Mouse (Mus musculus): Measurements from ENCODE around the gene Olfr1188. TPM values are rescaled to one million over a fixed set of nuclear protein-coding genes. Genes with fewer than 3 reads are reported as not detected.

Olfr1188 gene
- total and polyA plus RNA-seq, 3 experiments: not detected

Other genes with a start within 250 kb of the Olfr1188 start
- gene Olfr1174-ps, start 241.8 kb upstream of the Olfr1188 start, total RNA-seq (2012; rRNA removed): not detected in 2 replicates
- gene Olfr1174-ps, start 241.8 kb upstream of the Olfr1188 start, polyA plus RNA-seq (2012; ENCODE audit: insufficient read depth in 1 of 2, insufficient read length in 2 of 2, low read depth in 1 of 2, low replicate concordance in 2 of 2, missing spikeins in 1 of 2): not detected
- gene Olfr1175-ps, start 229.7 kb upstream of the Olfr1188 start, total RNA-seq (2012; rRNA removed): not detected in 2 replicates
- gene Olfr1175-ps, start 229.7 kb upstream of the Olfr1188 start, polyA plus RNA-seq (2012; ENCODE audit: insufficient read depth in 1 of 2, insufficient read length in 2 of 2, low read depth in 1 of 2, low replicate concordance in 2 of 2, missing spikeins in 1 of 2): under 1 TPM in 1 of 2 experiments, not detected in 1; 0.01 TPM
- not detected in 2 replicates for gene Olfr1176, start 220.2 kb upstream of the Olfr1188 start, total RNA-seq (2012; rRNA removed)
- not detected for gene Olfr1176, start 220.2 kb upstream of the Olfr1188 start, polyA plus RNA-seq (2012; ENCODE audit: insufficient read depth in 1 of 2, insufficient read length in 2 of 2, low read depth in 1 of 2, low replicate concordance in 2 of 2, missing spikeins in 1 of 2)
- gene Olfr1177-ps, start 210.4 kb upstream of the Olfr1188 start, total RNA-seq (2012; rRNA removed): not detected in 2 replicates
- not detected for gene Olfr1177-ps, start 210.4 kb upstream of the Olfr1188 start, polyA plus RNA-seq (2012; ENCODE audit: insufficient read depth in 1 of 2, insufficient read length in 2 of 2, low read depth in 1 of 2, low replicate concordance in 2 of 2, missing spikeins in 1 of 2)
- not detected in 2 replicates for gene Olfr1178, start 169.9 kb upstream of the Olfr1188 start, total RNA-seq (2012; rRNA removed)
- not detected for gene Olfr1178, start 169.9 kb upstream of the Olfr1188 start, polyA plus RNA-seq (2012; ENCODE audit: insufficient read depth in 1 of 2, insufficient read length in 2 of 2, low read depth in 1 of 2, low replicate concordance in 2 of 2, missing spikeins in 1 of 2)
- gene Olfr1179, start 150.5 kb upstream of the Olfr1188 start, total RNA-seq (2012; rRNA removed): not detected in 2 replicates
- gene Olfr1179, start 150.5 kb upstream of the Olfr1188 start, polyA plus RNA-seq (2012; ENCODE audit: insufficient read depth in 1 of 2, insufficient read length in 2 of 2, low read depth in 1 of 2, low replicate concordance in 2 of 2, missing spikeins in 1 of 2): not detected
- gene Olfr1180, start 137.8 kb upstream of the Olfr1188 start, total RNA-seq (2012; rRNA removed): not detected in 2 replicates
- gene Olfr1180, start 137.8 kb upstream of the Olfr1188 start, polyA plus RNA-seq (2012; ENCODE audit: insufficient read depth in 1 of 2, insufficient read length in 2 of 2, low read depth in 1 of 2, low replicate concordance in 2 of 2, missing spikeins in 1 of 2): not detected
- not detected in 2 replicates for gene Olfr1181, start 130.8 kb upstream of the Olfr1188 start, total RNA-seq (2012; rRNA removed)
- not detected for gene Olfr1181, start 130.8 kb upstream of the Olfr1188 start, polyA plus RNA-seq (2012; ENCODE audit: insufficient read depth in 1 of 2, insufficient read length in 2 of 2, low read depth in 1 of 2, low replicate concordance in 2 of 2, missing spikeins in 1 of 2)
- not detected in 2 replicates for gene Gm13757, start 107.8 kb upstream of the Olfr1188 start, total RNA-seq (2012; rRNA removed)
- gene Gm13757, start 107.8 kb upstream of the Olfr1188 start, polyA plus RNA-seq (2012; ENCODE audit: insufficient read depth in 1 of 2, insufficient read length in 2 of 2, low read depth in 1 of 2, low replicate concordance in 2 of 2, missing spikeins in 1 of 2): not detected
- not detected in 2 replicates for gene Olfr1183, start 102.1 kb upstream of the Olfr1188 start, total RNA-seq (2012; rRNA removed)
- gene Olfr1183, start 102.1 kb upstream of the Olfr1188 start, polyA plus RNA-seq (2012; ENCODE audit: insufficient read depth in 1 of 2, insufficient read length in 2 of 2, low read depth in 1 of 2, low replicate concordance in 2 of 2, missing spikeins in 1 of 2): under 1 TPM in 1 of 2 experiments, not detected in 1; 0.01 TPM
- gene Olfr1184, start 73.3 kb upstream of the Olfr1188 start, total RNA-seq (2012; rRNA removed): not detected in 2 replicates
- not detected for gene Olfr1184, start 73.3 kb upstream of the Olfr1188 start, polyA plus RNA-seq (2012; ENCODE audit: insufficient read depth in 1 of 2, insufficient read length in 2 of 2, low read depth in 1 of 2, low replicate concordance in 2 of 2, missing spikeins in 1 of 2)
- not detected in 2 replicates for gene Olfr1185-ps1, start 63.6 kb upstream of the Olfr1188 start, total RNA-seq (2012; rRNA removed)
- not detected for gene Olfr1185-ps1, start 63.6 kb upstream of the Olfr1188 start, polyA plus RNA-seq (2012; ENCODE audit: insufficient read depth in 1 of 2, insufficient read length in 2 of 2, low read depth in 1 of 2, low replicate concordance in 2 of 2, missing spikeins in 1 of 2)
- gene Olfr1186, start 38.4 kb upstream of the Olfr1188 start, total RNA-seq (2012; rRNA removed): not detected in 2 replicates
- not detected for gene Olfr1186, start 38.4 kb upstream of the Olfr1188 start, polyA plus RNA-seq (2012; ENCODE audit: insufficient read depth in 1 of 2, insufficient read length in 2 of 2, low read depth in 1 of 2, low replicate concordance in 2 of 2, missing spikeins in 1 of 2)
- not detected in 2 replicates for gene Olfr1189, start 29.5 kb downstream of the Olfr1188 start, total RNA-seq (2012; rRNA removed)
- gene Olfr1189, start 29.5 kb downstream of the Olfr1188 start, polyA plus RNA-seq (2012; ENCODE audit: insufficient read depth in 1 of 2, insufficient read length in 2 of 2, low read depth in 1 of 2, low replicate concordance in 2 of 2, missing spikeins in 1 of 2): not detected
- not detected in 2 replicates for gene Olfr1191-ps1, start 83.6 kb downstream of the Olfr1188 start, total RNA-seq (2012; rRNA removed)
- gene Olfr1191-ps1, start 83.6 kb downstream of the Olfr1188 start, polyA plus RNA-seq (2012; ENCODE audit: insufficient read depth in 1 of 2, insufficient read length in 2 of 2, low read depth in 1 of 2, low replicate concordance in 2 of 2, missing spikeins in 1 of 2): not detected
- not detected in 2 replicates for gene Olfr1192-ps1, start 91.6 kb downstream of the Olfr1188 start, total RNA-seq (2012; rRNA removed)
- not detected for gene Olfr1192-ps1, start 91.6 kb downstream of the Olfr1188 start, polyA plus RNA-seq (2012; ENCODE audit: insufficient read depth in 1 of 2, insufficient read length in 2 of 2, low read depth in 1 of 2, low replicate concordance in 2 of 2, missing spikeins in 1 of 2)
- not detected in 2 replicates for gene Olfr1193, start 118.7 kb downstream of the Olfr1188 start, total RNA-seq (2012; rRNA removed)
- not detected for gene Olfr1193, start 118.7 kb downstream of the Olfr1188 start, polyA plus RNA-seq (2012; ENCODE audit: insufficient read depth in 1 of 2, insufficient read length in 2 of 2, low read depth in 1 of 2, low replicate concordance in 2 of 2, missing spikeins in 1 of 2)
- not detected in 2 replicates for gene Olfr1195, start 132.3 kb downstream of the Olfr1188 start, total RNA-seq (2012; rRNA removed)
- not detected for gene Olfr1195, start 132.3 kb downstream of the Olfr1188 start, polyA plus RNA-seq (2012; ENCODE audit: insufficient read depth in 1 of 2, insufficient read length in 2 of 2, low read depth in 1 of 2, low replicate concordance in 2 of 2, missing spikeins in 1 of 2)
- gene Olfr1196, start 147.7 kb downstream of the Olfr1188 start, total RNA-seq (2012; rRNA removed): not detected in 2 replicates
- gene Olfr1196, start 147.7 kb downstream of the Olfr1188 start, polyA plus RNA-seq (2012; ENCODE audit: insufficient read depth in 1 of 2, insufficient read length in 2 of 2, low read depth in 1 of 2, low replicate concordance in 2 of 2, missing spikeins in 1 of 2): not detected
- gene Olfr1197, start 175.4 kb downstream of the Olfr1188 start, total RNA-seq (2012; rRNA removed): not detected in 2 replicates
- gene Olfr1197, start 175.4 kb downstream of the Olfr1188 start, polyA plus RNA-seq (2012; ENCODE audit: insufficient read depth in 1 of 2, insufficient read length in 2 of 2, low read depth in 1 of 2, low replicate concordance in 2 of 2, missing spikeins in 1 of 2): not detected
- gene Olfr1198, start 194.4 kb downstream of the Olfr1188 start, total RNA-seq (2012; rRNA removed): not detected in 2 replicates
- gene Olfr1198, start 194.4 kb downstream of the Olfr1188 start, polyA plus RNA-seq (2012; ENCODE audit: insufficient read depth in 1 of 2, insufficient read length in 2 of 2, low read depth in 1 of 2, low replicate concordance in 2 of 2, missing spikeins in 1 of 2): not detected
- not detected in 2 replicates for gene Olfr1199, start 203.5 kb downstream of the Olfr1188 start, total RNA-seq (2012; rRNA removed)
- gene Olfr1199, start 203.5 kb downstream of the Olfr1188 start, polyA plus RNA-seq (2012; ENCODE audit: insufficient read depth in 1 of 2, insufficient read length in 2 of 2, low read depth in 1 of 2, low replicate concordance in 2 of 2, missing spikeins in 1 of 2): not detected
- gene Olfr1200, start 213.6 kb downstream of the Olfr1188 start, total RNA-seq (2012; rRNA removed): not detected in 2 replicates
- not detected for gene Olfr1200, start 213.6 kb downstream of the Olfr1188 start, polyA plus RNA-seq (2012; ENCODE audit: insufficient read depth in 1 of 2, insufficient read length in 2 of 2, low read depth in 1 of 2, low replicate concordance in 2 of 2, missing spikeins in 1 of 2)
- not detected in 2 replicates for gene Olfr1201, start 236.1 kb downstream of the Olfr1188 start, total RNA-seq (2012; rRNA removed)
- not detected for gene Olfr1201, start 236.1 kb downstream of the Olfr1188 start, polyA plus RNA-seq (2012; ENCODE audit: insufficient read depth in 1 of 2, insufficient read length in 2 of 2, low read depth in 1 of 2, low replicate concordance in 2 of 2, missing spikeins in 1 of 2)

Data from MEL (cell line).